Mouse (Mus musculus) CH12.LX (cell line): ENCODE data around the gene Hemgn. TPM values are rescaled to one million over a fixed set of nuclear protein-coding genes. Genes with fewer than 3 reads are reported as not detected.

Experiments
- DNase-seq: peaks from one replicate; pipeline ENCODE4 v3.0.0-alpha.2; 2013; ENCODE audit errors: extremely low read depth
- H3K27ac ChIP-seq: 2 replicates; pipeline ENCODE4 v1.5.1; 2012; ENCODE audit warnings: low read depth, mild to moderate bottlenecking, control low read depth, moderate library complexity; ENCODE audit not compliant: insufficient read depth
- H3K27me3 ChIP-seq: replicated peaks from 2 replicates; pipeline ENCODE3; 2012; ENCODE audit warnings: inconsistent platforms
- H3K36me3 ChIP-seq, 2 experiments: replicated peaks in 1 of 2; 2 replicates each; pipeline versions ENCODE3 to v1.6.1; 2012; ENCODE audit warnings: inconsistent platforms in 1 of 2, low read length in 1 of 2, mild to moderate bottlenecking in 1 of 2, mixed read lengths in 1 of 2, moderate library complexity in 1 of 2; ENCODE audit not compliant: control insufficient read depth in 1 of 2, insufficient read depth in 1 of 2
- H3K4me1 ChIP-seq, 2 experiments: 2 replicates each; pipeline ENCODE4 v1.6.1; 2012; ENCODE audit warnings: inconsistent platforms in 1 of 2, moderate library complexity in 1 of 2; ENCODE audit not compliant: insufficient read depth in 2 of 2, control insufficient read depth in 1 of 2
- H3K4me2 ChIP-seq: 2 replicates; pipeline ENCODE4 v1.6.1; 2012; ENCODE audit warnings: low read depth, mild to moderate bottlenecking, control low read depth; ENCODE audit not compliant: poor library complexity, insufficient read depth, severe bottlenecking
- H3K4me3 ChIP-seq, 3 experiments: fragments of 150-350 bp in 1 of 3; sonication (generic) in 1 of 3; replicated peaks in 1 of 3; 2 replicates each; pipeline versions ENCODE3 to v1.5.1; 2011 to 2012; ENCODE audit warnings: low read depth in 2 of 3, low read length in 2 of 3, mild to moderate bottlenecking in 2 of 3, moderate library complexity in 2 of 3, control low read depth in 1 of 3, improper control_type of control experiment in 1 of 3, inconsistent platforms in 1 of 3, mixed read lengths in 1 of 3; ENCODE audit not compliant: poor library complexity in 1 of 3
- H3K79me2 ChIP-seq: replicated peaks from 2 replicates; pipeline ENCODE4 v1.6.1; 2012; ENCODE audit warnings: mild to moderate bottlenecking, moderate library complexity; ENCODE audit not compliant: control insufficient read depth, poor library complexity, insufficient read depth, severe bottlenecking; ENCODE audit errors: extremely low read depth
- H3K9ac ChIP-seq: 2 replicates; pipeline ENCODE4 v1.6.1; 2012; ENCODE audit warnings: low read depth, mild to moderate bottlenecking, control low read depth, moderate library complexity; ENCODE audit not compliant: insufficient read depth
- H3K9me3 ChIP-seq: replicated peaks from 2 replicates; pipeline ENCODE3; 2012; ENCODE audit warnings: low read length, inconsistent platforms, mixed read lengths
- CHD1 ChIP-seq: IDR thresholded peaks from 2 replicates; pipeline ENCODE4 v1.6.1; 2012; ENCODE audit warnings: low read depth, low read length, improper control_type of control experiment, inconsistent platforms
- CHD2 ChIP-seq: IDR thresholded peaks from 2 replicates; pipeline ENCODE4 v1.6.1; 2011; ENCODE audit warnings: low read length, improper control_type of control experiment
- HCFC1 ChIP-seq: IDR thresholded peaks from 2 replicates; pipeline ENCODE4 v1.6.1; 2012; ENCODE audit warnings: low read depth, mild to moderate bottlenecking, inconsistent platforms, low read length, improper control_type of control experiment
- IRF4 ChIP-seq: IDR thresholded peaks from 2 replicates; pipeline ENCODE4 v1.6.1; 2014; ENCODE audit warnings: low read depth, mild to moderate bottlenecking, inconsistent platforms, low read length, improper control_type of control experiment
- MXI1 ChIP-seq: IDR thresholded peaks from 2 replicates; pipeline ENCODE4 v1.6.1; 2011; ENCODE audit warnings: mild to moderate bottlenecking, low read depth, low read length, improper control_type of control experiment
- MYC ChIP-seq: IDR thresholded peaks from 2 replicates; pipeline ENCODE4 v1.6.1; 2011; ENCODE audit warnings: low read depth, mild to moderate bottlenecking, improper control_type of control experiment, low read length
- NELFE ChIP-seq: IDR thresholded peaks from 2 replicates; pipeline ENCODE4 v1.6.1; 2011; ENCODE audit warnings: low read depth, low read length, improper control_type of control experiment
- NRF1 ChIP-seq: IDR thresholded peaks from 2 replicates; pipeline ENCODE4 v1.6.1; 2014; ENCODE audit warnings: low read depth, mild to moderate bottlenecking, inconsistent platforms, low read length, improper control_type of control experiment, moderate library complexity
- POLR2A ChIP-seq: IDR thresholded peaks from 2 replicates; pipeline ENCODE4 v1.6.1; 2011; ENCODE audit warnings: low read depth, mild to moderate bottlenecking, improper control_type of control experiment, low read length
- RAD21 ChIP-seq: IDR thresholded peaks from 2 replicates; pipeline ENCODE4 v1.6.1; 2011; ENCODE audit warnings: low read depth, mild to moderate bottlenecking, low read length, improper control_type of control experiment, moderate library complexity
- RCOR1 ChIP-seq: conservative IDR thresholded peaks from 2 replicates; pipeline ENCODE4 v1.6.1; 2012; ENCODE audit warnings: low read depth, mild to moderate bottlenecking, inconsistent platforms, low read length, improper control_type of control experiment
- SIN3A ChIP-seq: IDR thresholded peaks from 2 replicates; pipeline ENCODE4 v1.6.1; 2012; ENCODE audit warnings: low read length, improper control_type of control experiment, inconsistent platforms
- SMC3 ChIP-seq: IDR thresholded peaks from 2 replicates; pipeline ENCODE4 v1.6.1; 2011; ENCODE audit warnings: low read depth, low read length, improper control_type of control experiment
- TBP ChIP-seq: conservative IDR thresholded peaks from 2 replicates; pipeline ENCODE4 v1.6.1; 2011; ENCODE audit warnings: low read depth, low read length, improper control_type of control experiment
- USF2 ChIP-seq: conservative IDR thresholded peaks from 2 replicates; pipeline ENCODE4 v1.6.1; 2011; ENCODE audit warnings: low read depth, low read length, improper control_type of control experiment
- ZC3H11A ChIP-seq: IDR thresholded peaks from 2 replicates; pipeline ENCODE4 v1.6.1; 2012; ENCODE audit warnings: low read depth, mild to moderate bottlenecking, inconsistent platforms, low read length, improper control_type of control experiment
- ZMIZ1 ChIP-seq: IDR thresholded peaks from 2 replicates; pipeline ENCODE4 v1.6.1; 2012; ENCODE audit warnings: low read depth, mild to moderate bottlenecking, inconsistent platforms, low read length, improper control_type of control experiment
- dilution Hi-C: fragments of 300-500 bp; cut with MboI; formaldehyde crosslinking; loops from 2 replicates; pipeline ENCODE4 v1.14.3; 2020; ENCODE audit warnings: low sequenced_read_pairs; ENCODE audit not compliant: extremely low pct_unique_long_range_greater_than_20kb, extremely low pct_ligation_motif_present
- in situ Hi-C: fragments of 300-500 bp; cut with MboI; formaldehyde crosslinking; loops from 3 replicates; pipeline ENCODE4 v1.14.3; 2019; ENCODE audit warnings: low sequenced_read_pairs, low pct_ligation_motif_present, low pct_unique_long_range_greater_than_20kb, mixed read lengths
- polyA plus RNA-seq: library from polyadenylated mRNA; unstranded; fragments of >175 nt; gene quantifications from 2 replicates; pipeline ENCODE4 v1.2.1, GENCODE M21; 2012; ENCODE audit warnings: low read depth; ENCODE audit not compliant: insufficient read length
- total RNA-seq, 2 experiments: library from RNA; depleted of rRNA; stranded (reverse); fragments of 300-350 nt in 1 of 2; fragments of >200 nt in 1 of 2; gene quantifications; 2 replicates each; pipeline ENCODE4 v1.2.3; 2012 to 2014

Hemgn gene
- total and polyA plus RNA-seq, 3 experiments: not detected

DNA sequence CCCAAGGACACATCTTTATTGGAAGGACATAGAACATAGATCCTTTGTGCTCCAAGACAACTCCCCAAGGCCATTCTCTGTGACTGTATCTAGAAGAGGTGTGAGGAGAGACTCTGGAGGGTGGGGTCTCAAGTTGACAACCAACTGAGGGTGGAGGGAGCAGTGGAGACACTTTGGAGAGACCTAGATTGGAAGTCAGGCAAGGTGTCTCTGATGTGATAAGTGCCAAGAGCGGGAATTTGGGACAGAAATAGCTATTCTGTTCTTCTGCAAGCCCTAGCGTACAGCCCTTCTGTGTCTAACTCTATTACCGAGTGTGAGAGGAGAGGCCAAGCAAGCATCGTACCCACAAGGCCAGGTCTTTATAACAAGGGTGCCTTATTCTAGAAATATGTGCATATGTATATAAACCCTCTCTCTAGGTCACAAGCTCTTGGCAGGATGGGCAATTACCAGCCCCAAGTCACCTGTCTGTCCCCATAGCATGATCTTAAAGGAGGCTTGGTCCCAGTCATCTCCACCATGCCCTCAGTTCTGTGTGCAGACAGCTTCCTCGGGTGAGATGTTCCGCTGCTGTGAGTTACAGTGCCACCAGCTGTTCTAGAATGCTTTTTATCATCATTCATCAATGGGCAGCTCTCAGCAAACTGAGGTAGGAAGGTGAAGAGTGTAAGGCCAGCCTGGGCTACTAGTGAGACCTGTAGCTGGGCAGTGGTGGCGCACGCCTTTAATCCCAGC is 6.2 kb downstream of the Hemgn start:
- Histone ChIP-seq H3K4me2 (no peak overlapping the region), H3K9me3 (peaks cover 3% of the 10 kb centered on the region), H3K79me2 (no peaks in the 10 kb centered on the region), H3K4me1 (peaks cover 7 to 14% of the 10 kb centered on the region in 2 experiments), H3K9ac (no peak overlapping the region), H3K27me3 (no peaks in the 10 kb centered on the region), H3K4me3 (no peak overlapping the region), H3K27ac (no peak overlapping the region), H3K36me3 (no peaks in the 10 kb centered on the region)
- dilution Hi-C loops (no loop called here), in situ Hi-C loops (no loop called here)
- no peak for DNase-seq
- no peak for TF ChIP-seq RCOR1
- no peak for TF ChIP-seq USF2
- TF ChIP-seq ZMIZ1: no peak
- TF ChIP-seq NRF1: no peak
- no peak for TF ChIP-seq RAD21
- no peak for TF ChIP-seq HCFC1
- TF ChIP-seq SMC3: no peak
- TF ChIP-seq CHD2: no peak
- no peak for TF ChIP-seq CHD1
- TF ChIP-seq NELFE: no peak
- TF ChIP-seq TBP: no peak
- TF ChIP-seq ZC3H11A: no peak
- TF ChIP-seq POLR2A: no peak
- TF ChIP-seq MXI1: no peak
- no peak for TF ChIP-seq IRF4

DNA sequence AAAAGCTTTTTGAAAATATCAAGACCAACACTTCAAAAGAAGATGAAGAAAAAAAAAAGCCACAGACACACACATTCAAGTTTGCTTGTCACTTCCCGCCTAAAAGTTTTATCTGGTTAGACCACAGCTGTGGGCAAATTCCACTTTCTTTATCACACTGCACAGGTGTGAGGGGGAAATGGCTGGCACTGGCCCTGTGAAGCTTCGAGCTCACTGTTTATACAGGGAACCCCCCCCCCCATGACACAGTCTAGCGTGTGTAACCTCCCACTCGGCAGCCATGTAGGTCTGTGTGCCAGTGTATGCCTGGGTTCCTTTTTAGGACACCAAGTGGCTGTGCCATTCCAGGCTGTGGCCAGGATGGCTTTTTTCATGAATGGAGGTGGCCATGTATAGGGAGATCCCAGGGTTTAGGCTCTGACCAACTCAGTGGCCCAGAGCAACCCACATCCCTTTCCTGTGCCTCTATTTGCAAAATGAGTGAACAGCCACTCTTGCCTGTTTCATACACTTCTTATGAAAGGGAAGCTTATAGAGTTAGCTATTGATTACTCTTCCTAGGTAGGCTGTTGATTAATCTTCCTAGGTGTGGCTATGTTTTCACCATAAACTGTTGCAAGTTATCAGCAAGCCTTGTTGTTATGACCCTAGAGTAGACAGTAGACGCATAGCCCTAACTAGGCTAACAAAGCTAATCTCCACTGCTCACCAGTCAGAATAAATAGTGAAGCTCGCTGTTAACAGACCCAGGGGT is 9.1 kb downstream of the Hemgn start:
- TF ChIP-seq MYC (no peak), SIN3A (no peak)
- Histone ChIP-seq H3K4me1 (peaks cover 0 to 6% of the 10 kb centered on the region in 2 experiments; a peak in 2 of 4 replicates), H3K27me3 (no peaks in the 10 kb centered on the region), H3K36me3 (no peaks in the 10 kb centered on the region), H3K9ac (no peak overlapping the region), H3K9me3 (no peaks in the 10 kb centered on the region), H3K4me3 (no peak overlapping the region), H3K4me2 (no peak overlapping the region), H3K27ac (no peak overlapping the region), H3K79me2 (no peaks in the 10 kb centered on the region)
- in situ Hi-C loops (no loop called here), dilution Hi-C loops (no loop called here)
- no peak for DNase-seq
